Mouse (Mus musculus) lung, postnatal 0 days (tissue): ENCODE results near the gene Crabp1.

Source experiments
- CTCF ChIP-seq: IDR thresholded peaks from 2 replicates; pipeline ENCODE4 v1.5.1; 2016; ENCODE audit warnings: antibody characterized with exemption, mild to moderate bottlenecking
- EP300 ChIP-seq: IDR thresholded peaks from 2 replicates; pipeline ENCODE4 v1.6.1; 2016; ENCODE audit warnings: antibody characterized with exemption, mild to moderate bottlenecking, control low read depth

DNA sequence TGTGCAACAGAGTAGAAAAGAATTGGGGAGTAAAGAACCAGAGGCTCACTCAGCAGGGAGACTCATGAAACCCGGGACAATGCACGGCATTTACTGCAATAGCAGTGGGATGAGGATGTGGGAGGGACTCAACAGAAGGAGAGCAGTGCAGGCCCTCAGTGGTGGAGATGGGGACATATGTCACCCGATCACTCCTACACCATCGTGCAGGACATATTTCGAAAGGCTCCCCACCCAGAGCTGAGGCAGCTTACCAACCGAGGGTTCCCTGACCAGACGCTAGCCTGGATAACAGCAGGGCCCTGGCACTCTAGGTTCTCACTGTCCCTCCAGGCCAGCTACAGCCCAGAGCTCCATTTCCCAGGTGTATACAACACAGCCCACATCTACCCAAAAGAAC, 42.4 kb upstream of the Crabp1 start:
- no peak for TF ChIP-seq CTCF
- no peak for TF ChIP-seq EP300
